14 mouse cellular contexts compared by ENCODE assay signal in the genomic region with DNA sequence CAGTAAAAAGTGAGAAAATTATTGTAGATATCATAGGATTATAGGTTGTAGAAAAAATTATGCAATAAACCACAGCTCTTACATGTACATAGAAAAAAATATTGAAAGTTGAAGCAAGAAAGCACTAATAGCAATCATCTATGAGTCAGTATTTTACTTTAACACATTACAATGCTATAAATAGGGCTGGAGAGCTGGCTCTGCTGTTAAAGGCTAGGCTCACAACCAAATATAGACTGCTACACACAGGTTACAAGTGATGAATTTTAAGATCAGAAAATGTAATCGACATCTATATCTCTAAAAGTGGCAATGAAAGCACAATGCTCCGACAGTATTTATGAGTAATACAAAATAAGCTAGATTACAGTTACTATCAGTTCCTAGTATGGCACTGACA.
"Had no signal": no experiment of that assay in that cellular context is flagged by ENCODE, and none has a peak within 500 bp of the region (broad histone marks: within the 10 kb centered on the region; RNA-seq: fewer than 3 reads in every experiment).

No protein-coding gene starts in this region.

- H3K9ac ChIP-seq: liver, embryonic 15.5 days; midbrain, embryonic 13.5 days; neural tube, embryonic 15.5 days had no signal

- H3K4me2 ChIP-seq: liver, embryonic 11.5 days; liver, embryonic 15.5 days; midbrain, embryonic 13.5 days; neural tube, embryonic 15.5 days had no signal

- H3K36me3 ChIP-seq: limb, embryonic 10.5 days; liver, embryonic 15.5 days; midbrain, embryonic 13.5 days; neural tube, embryonic 15.5 days had no signal

- H3K4me3 ChIP-seq: layer of hippocampus, adult 2 months; limb, embryonic 10.5 days; liver, embryonic 15.5 days; midbrain, embryonic 13.5 days; neural tube, embryonic 15.5 days had no signal

- H3K9me3 ChIP-seq: limb, embryonic 10.5 days; liver, embryonic 15.5 days; midbrain, embryonic 13.5 days; neural tube, embryonic 15.5 days had no signal

- H3K27ac ChIP-seq: layer of hippocampus, adult 2 months; limb, embryonic 10.5 days; liver, embryonic 15.5 days; midbrain, embryonic 13.5 days; neural tube, embryonic 15.5 days had no signal

- ATAC-seq: lung, postnatal 0 days; midbrain, embryonic 13.5 days had no signal

- DNase-seq: kidney, postnatal 10 days; kidney, postnatal 4 days; lung, adult 2 months; lung, postnatal 36 days; right cerebral cortex, adult 18-20 months; right cerebral cortex, postnatal 25 days; thymus, postnatal 36 days had no signal

- H3K27me3 ChIP-seq: liver, embryonic 15.5 days; midbrain, embryonic 13.5 days; neural tube, embryonic 15.5 days had no signal
